Mouse (Mus musculus) E14TG2a.4 (cell line): ENCODE results near the gene Mtf2.

Experiments
- CTCF ChIP-seq: conservative IDR thresholded peaks from 2 replicates; pipeline ENCODE4 v1.5.1; 2014; ENCODE audit warnings: low read length
- NANOG ChIP-seq: IDR thresholded peaks from 2 replicates; pipeline ENCODE4 v1.6.1; 2014; ENCODE audit warnings: borderline replicate concordance, low read length, mixed read lengths

GRCm38 (mm10) chr5:108042061-108042460, 23.4 kb upstream of the Mtf2 start:
- TF ChIP-seq CTCF (no peak), NANOG (no peak)
